Mouse (Mus musculus) myocyte (in vitro differentiated cells): ENCODE data around the gene Erich3. TPM values are rescaled to one million over a fixed set of nuclear protein-coding genes. Genes with fewer than 3 reads are reported as not detected.
A peak's percentile ranks its signal among the peaks of the same experiment; 100 is the strongest.

Experiments
- H3K27me3 ChIP-seq: one replicate; pipeline ENCODE4 v1.6.1; 2011; ENCODE audit not compliant: control insufficient read depth, insufficient read depth, insufficient read length
- H3K36me3 ChIP-seq: one replicate; pipeline ENCODE4 v1.6.1; 2011; ENCODE audit not compliant: control insufficient read depth, insufficient read depth
- H3K4me2 ChIP-seq: one replicate; pipeline ENCODE4 v1.6.1; 2011; ENCODE audit warnings: low read depth, control low read depth
- H3K4me3 ChIP-seq: one replicate; pipeline ENCODE4 v1.5.1; 2011; ENCODE audit warnings: mild to moderate bottlenecking, control low read depth, moderate library complexity
- H3K79me2 ChIP-seq: one replicate; pipeline ENCODE4 v1.6.1; 2011; ENCODE audit not compliant: control insufficient read depth, insufficient read depth
- H3ac ChIP-seq: one replicate; pipeline ENCODE4 v1.6.1; 2011; ENCODE audit not compliant: control insufficient read depth, insufficient read length
- CEBPB ChIP-seq: IDR thresholded peaks from 2 replicates; pipeline ENCODE4 v1.6.1; 2011; ENCODE audit warnings: mild to moderate bottlenecking, moderate library complexity; ENCODE audit not compliant: poor library complexity, insufficient read depth, severe bottlenecking
- E2F4 ChIP-seq: IDR thresholded peaks from one replicate; pipeline ENCODE4 v1.6.1; 2011; ENCODE audit warnings: mild to moderate bottlenecking, control low read depth, moderate library complexity; ENCODE audit not compliant: insufficient read depth
- MAX ChIP-seq: IDR thresholded peaks from one replicate; pipeline ENCODE4 v1.6.1; 2011; ENCODE audit warnings: low read depth, mild to moderate bottlenecking, control low read depth
- MYOD1 ChIP-seq, 3 experiments: IDR thresholded peaks; one replicate each; pipeline ENCODE4 v1.6.1; 2011; ENCODE audit warnings: control low read depth in 2 of 3, low read depth in 2 of 3, mild to moderate bottlenecking in 2 of 3, moderate library complexity in 1 of 3; ENCODE audit not compliant: insufficient read length in 2 of 3, control insufficient read depth in 1 of 3
- MYOG ChIP-seq, 3 experiments: IDR thresholded peaks; one replicate each; pipeline ENCODE4 v1.6.1; 2011; ENCODE audit warnings: control low read depth in 2 of 3, low read depth in 2 of 3, mild to moderate bottlenecking in 2 of 3; ENCODE audit not compliant: insufficient read length in 2 of 3, control insufficient read depth in 1 of 3, insufficient read depth in 1 of 3
- POLR2A ChIP-seq: IDR thresholded peaks from one replicate; pipeline ENCODE4 v1.6.1; 2011; ENCODE audit warnings: low read depth, mild to moderate bottlenecking, control low read depth, moderate library complexity; ENCODE audit not compliant: insufficient read length
- POLR2AphosphoS2 ChIP-seq: IDR thresholded peaks from one replicate; pipeline ENCODE4 v1.6.1; 2011; ENCODE audit warnings: low read depth, control low read depth; ENCODE audit not compliant: insufficient read length
- REST ChIP-seq: IDR thresholded peaks from one replicate; pipeline ENCODE4 v1.6.1; 2011; ENCODE audit warnings: mild to moderate bottlenecking, control low read depth, moderate library complexity; ENCODE audit not compliant: insufficient read depth, insufficient read length
- SRF ChIP-seq: IDR thresholded peaks from one replicate; pipeline ENCODE4 v1.6.1; 2011; ENCODE audit warnings: low read depth; ENCODE audit not compliant: control insufficient read depth, insufficient read length
- TCF12 ChIP-seq: IDR thresholded peaks from one replicate; pipeline ENCODE4 v1.6.1; 2011; ENCODE audit warnings: mild to moderate bottlenecking, control low read depth; ENCODE audit not compliant: poor library complexity, insufficient read depth, severe bottlenecking
- TCF3 ChIP-seq: IDR thresholded peaks from one replicate; pipeline ENCODE4 v1.6.1; 2011; ENCODE audit warnings: low read depth, control low read depth; ENCODE audit not compliant: insufficient read length
- USF1 ChIP-seq: IDR thresholded peaks from one replicate; pipeline ENCODE4 v1.6.1; 2011; ENCODE audit warnings: low read depth, mild to moderate bottlenecking, control low read depth, moderate library complexity
- polyA plus RNA-seq: library from polyadenylated mRNA; unstranded; fragments of >200 nt; fragmentation: generic; extraction: Trizol; gene quantifications from one replicate; pipeline ENCODE4 v1.2.1, GENCODE M21; 2012; ENCODE audit warnings: missing spikeins

Erich3 gene
- polyA plus RNA-seq, 1 experiment: not detected

GRCm38 (mm10) chr3:154633091-154633490 lies 30.6 kb upstream of the Erich3 start:
- TF ChIP-seq MYOD1 (IDR thresholded peaks at IDR 0.05; ENCODE audit: control insufficient read depth in 1 of 3, insufficient read length in 2 of 3, low read depth in 2 of 3) (no peak), MAX (no peak), POLR2AphosphoS2 (no peak), TCF12 (no peak), E2F4 (no peak), USF1 (no peak), REST (no peak)
- Histone ChIP-seq H3K27me3 (no peaks in the 10 kb centered on the region), H3K4me2 (no peak overlapping the region), H3K36me3 (no peaks in the 10 kb centered on the region), H3K4me3 (no peak overlapping the region), H3K79me2 (no peaks in the 10 kb centered on the region), H3ac (no peak overlapping the region)

DNA sequence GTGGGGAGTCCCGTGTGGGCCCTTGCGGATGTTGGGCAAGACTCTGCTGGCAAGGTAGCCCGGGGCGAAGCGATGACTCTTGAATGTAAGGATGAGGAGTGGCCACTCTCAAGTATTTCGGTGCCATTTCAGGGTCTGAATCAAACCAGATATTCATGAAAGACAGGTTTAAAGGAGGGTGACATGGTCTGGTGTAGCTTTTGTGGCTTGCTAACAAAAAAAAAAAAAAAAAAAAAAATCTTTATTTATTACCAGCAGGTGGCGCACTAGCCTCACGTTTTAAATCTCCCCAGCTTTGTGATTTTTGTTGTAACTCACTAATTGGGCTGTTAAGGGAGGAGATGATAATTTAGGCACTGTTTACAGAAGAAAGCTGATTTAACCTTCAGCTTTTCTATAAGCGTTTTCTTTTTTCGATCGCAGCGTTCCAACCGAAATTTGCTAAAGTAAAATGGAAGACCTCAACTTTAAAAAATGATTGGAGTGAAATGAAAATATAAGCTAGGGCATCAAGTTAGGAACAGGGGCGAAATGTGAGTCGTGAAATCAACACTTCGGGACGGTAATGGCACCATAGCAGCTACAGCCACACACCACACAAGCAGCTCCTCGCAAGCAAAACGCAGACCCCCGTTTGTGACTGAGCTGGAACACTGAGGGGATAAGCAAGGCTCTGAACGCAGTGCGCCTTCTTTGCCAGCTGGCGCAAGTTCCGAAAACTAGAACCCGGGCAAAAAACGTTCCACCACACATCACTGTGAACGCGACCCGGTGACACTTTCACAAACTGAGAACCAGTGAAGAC lies 16.8 kb upstream of the Erich3 start:
- no peaks in the 10 kb centered on the region for H3K79me2 ChIP-seq
- no peak overlapping the region for H3ac ChIP-seq
- TF ChIP-seq MAX (no peak), CEBPB (no peak), MYOD1 (IDR thresholded peaks at IDR 0.05; ENCODE audit: control insufficient read depth in 1 of 3, insufficient read length in 2 of 3, low read depth in 2 of 3) (no peak), TCF12 (no peak), E2F4 (no peak), TCF3 (no peak), POLR2A (no peak), SRF (no peak)
- H3K4me2 ChIP-seq: peak overlapping the region; percentile 95
- peak overlapping the region; percentile 18 for H3K4me3 ChIP-seq
- H3K27me3 ChIP-seq: no peaks in the 10 kb centered on the region
- H3K36me3 ChIP-seq: no peaks in the 10 kb centered on the region

- H3K4me3 ChIP-seq: peak overlapping the region; percentile 18
Measured at GRCm38 (mm10) chr3:154647443-154647780, 16.2 kb upstream of the Erich3 start.

DNA sequence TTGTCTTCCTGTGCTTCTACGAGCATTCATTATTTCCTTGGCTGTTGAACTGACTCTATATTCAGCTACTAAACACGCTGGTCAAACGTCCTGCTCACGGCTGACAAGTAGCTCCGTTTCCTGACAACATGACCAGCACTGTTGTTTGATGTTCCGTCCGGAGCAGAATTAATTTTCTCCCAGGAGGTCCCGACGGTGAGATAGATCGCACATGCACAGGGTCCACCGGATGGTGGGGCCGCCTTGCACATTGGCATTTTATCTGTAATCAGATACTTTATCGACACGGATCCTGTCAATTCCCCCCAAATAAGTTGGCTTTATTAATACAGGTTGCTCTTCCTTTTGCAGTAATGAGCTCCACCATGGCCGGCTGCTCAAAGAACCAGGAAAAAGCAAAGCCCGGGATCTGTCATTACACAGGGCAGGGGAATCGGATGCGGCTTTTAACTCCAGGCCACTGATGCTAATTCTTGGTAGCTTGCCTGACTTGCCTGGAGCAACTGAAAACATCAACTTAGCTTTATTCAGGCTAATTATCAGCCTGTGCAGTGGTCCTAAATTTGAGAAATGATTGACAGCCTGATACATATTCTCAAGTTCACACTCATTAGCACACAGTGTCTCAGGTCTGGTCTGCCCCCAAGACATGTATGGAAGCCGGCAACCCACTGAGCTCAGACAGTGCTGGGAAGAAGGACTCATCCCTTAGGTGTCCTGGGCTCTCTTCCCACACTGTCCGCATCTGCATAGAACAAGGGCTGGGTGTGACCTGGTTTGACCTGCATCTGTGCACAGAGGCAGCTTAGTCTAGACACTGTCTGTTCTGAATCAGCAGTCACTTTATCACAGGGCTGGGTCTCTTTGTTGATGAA lies 14.0 kb upstream of the Erich3 start:
- H3K27me3 ChIP-seq: no peaks in the 10 kb centered on the region
- no peak for TF ChIP-seq USF1
- no peak for TF ChIP-seq CEBPB
- no peak for TF ChIP-seq SRF

More at GRCm38 (mm10) chr3:154647443-154647780, 16.2 kb upstream of the Erich3 start:
- Histone ChIP-seq H3ac (no peak overlapping the region), H3K27me3 (no peaks in the 10 kb centered on the region), H3K36me3 (no peaks in the 10 kb centered on the region), H3K4me2 (peak overlapping the region; percentile 95), H3K79me2 (no peaks in the 10 kb centered on the region)
- TF ChIP-seq CEBPB: no peak
- no peak for TF ChIP-seq USF1
- TF ChIP-seq REST: no peak
- no peak for TF ChIP-seq MAX
- no peak for TF ChIP-seq SRF
- TF ChIP-seq E2F4: no peak
- no peak for TF ChIP-seq POLR2AphosphoS2
- no peak for TF ChIP-seq TCF12
- no peak for TF ChIP-seq MYOG (IDR thresholded peaks at IDR 0.05; ENCODE audit: control insufficient read depth in 1 of 3, insufficient read depth in 1 of 3, insufficient read length in 2 of 3, low read depth in 2 of 3)
- TF ChIP-seq POLR2A: no peak
- no peak for TF ChIP-seq MYOD1 (IDR thresholded peaks at IDR 0.05; ENCODE audit: control insufficient read depth in 1 of 3, insufficient read length in 2 of 3, low read depth in 2 of 3)
- TF ChIP-seq TCF3: no peak

More for the DNA sequence above, 14.0 kb upstream of the Erich3 start:
- Histone ChIP-seq H3K4me2 (no peak overlapping the region), H3K79me2 (no peaks in the 10 kb centered on the region), H3K4me3 (no peak overlapping the region), H3K36me3 (no peaks in the 10 kb centered on the region), H3ac (no peak overlapping the region)
